Mouse (Mus musculus): ENCODE results near the gene Ssbp2.

GRCm38 (mm10) chr13:91415896-91416295, 44.2 kb upstream of the Ssbp2 start:
- TF ChIP-seq CTCF (IDR thresholded peaks at IDR 0.05; ENCODE audit: low read depth, low read length) (no peak), GATA1 (IDR thresholded peaks at IDR 0.05; ENCODE audit: borderline replicate concordance, low read length) (no peak), TAL1 (conservative IDR thresholded peaks at IDR 0.05; ENCODE audit: low read depth, low read length) (no peak)

Data from G1E (cell line).